Mouse (Mus musculus) heart, embryonic 16.5 days (tissue): Measurements from ENCODE around the gene Ampd2. TPM values are rescaled to one million over a fixed set of nuclear protein-coding genes. Genes with fewer than 3 reads are reported as not detected.

ENCODE experiments used
- ATAC-seq: fragments of 200-750 bp; cut with Nextera tagmentation; replicated peaks from 2 replicates; pipeline ENCODE4 v1.8.0; 2017; ENCODE audit warnings: moderate number of reproducible peaks; ENCODE audit not compliant: insufficient read depth, low FRiP score; ENCODE audit errors: extremely low read depth
- H3K27ac ChIP-seq: fragments of 300-500 bp; sonication (generic); 2 replicates; pipeline ENCODE4 v1.5.1; 2014; ENCODE audit warnings: mild to moderate bottlenecking, low read length, control low read depth, moderate library complexity
- H3K27me3 ChIP-seq: fragments of 300-500 bp; sonication (generic); 2 replicates; pipeline ENCODE4 v1.6.1; 2014; ENCODE audit warnings: low read length, mixed read lengths; ENCODE audit not compliant: control insufficient read depth, insufficient read depth
- H3K36me3 ChIP-seq: fragments of 300-500 bp; sonication (generic); 2 replicates; pipeline ENCODE4 v1.6.1; 2014; ENCODE audit not compliant: control insufficient read depth, insufficient read depth
- H3K4me1 ChIP-seq: fragments of 300-500 bp; sonication (generic); 2 replicates; pipeline ENCODE4 v1.6.1; 2014; ENCODE audit warnings: low read length, mixed read lengths; ENCODE audit not compliant: control insufficient read depth, insufficient read depth
- H3K4me2 ChIP-seq: fragments of 300-500 bp; sonication (generic); 2 replicates; pipeline ENCODE4 v1.6.1; 2014; ENCODE audit warnings: low read depth, mild to moderate bottlenecking, control low read depth, low read length
- H3K4me3 ChIP-seq: fragments of 300-500 bp; sonication (generic); 2 replicates; pipeline ENCODE4 v1.5.1; 2014; ENCODE audit warnings: mild to moderate bottlenecking, control low read depth, low read length
- H3K9ac ChIP-seq: fragments of 300-500 bp; sonication (generic); 2 replicates; pipeline ENCODE4 v1.6.1; 2014; ENCODE audit warnings: low read length, control low read depth
- H3K9me3 ChIP-seq: fragments of 300-500 bp; sonication (generic); replicated peaks from 2 replicates; pipeline ENCODE4 v1.6.1; 2016; ENCODE audit warnings: low read length; ENCODE audit not compliant: control insufficient read depth
- WGBS: fragments of 180-500 bp; shearing (Covaris S2); extraction: QIAGEN DNeasy Blood & Tissue Kit; methylation state at CpG from one replicate; pipeline ENCODE4 v1.1.7; 2014; 5-methylcytosine and 5-hydroxymethylcytosine counted together
- polyA plus RNA-seq: library from polyadenylated mRNA; unstranded; fragments of >200 nt; fragmentation: Nextera tagmentation; extraction: Ambion mirVana; gene quantifications from 2 replicates; pipeline ENCODE4 v1.2.1, GENCODE M21; 2015

Gene Ampd2
- polyA plus RNA-seq, 1 experiment from 2014 or later = 29.2 TPM

GRCm38 (mm10) chr3:108083904-108084407 lies 2.5 kb downstream of the Ampd2 start:
- Histone ChIP-seq H3K27me3 (no peaks in the 10 kb centered on the region), H3K4me2 (peak overlapping the region; percentile 97), H3K27ac (no peak overlapping the region), H3K4me1 (peaks cover 51% of the 10 kb centered on the region), H3K9ac (no peak overlapping the region), H3K4me3 (no peak overlapping the region), H3K9me3 (no peaks in the 10 kb centered on the region), H3K36me3 (peaks cover 7% of the 10 kb centered on the region)
- 61% methylated on average over 4 of the region's 4 CpGs for WGBS
- ATAC-seq = no peak

GRCm38 (mm10) chr3:108083161-108083560 lies 3.3 kb downstream of the Ampd2 start:
- H3K27ac ChIP-seq = no peak overlapping the region
- H3K4me1 ChIP-seq = peaks cover 48% of the 10 kb centered on the region
- peaks cover 13% of the 10 kb centered on the region for H3K36me3 ChIP-seq
- no peak overlapping the region for H3K4me3 ChIP-seq
- no peaks in the 10 kb centered on the region for H3K27me3 ChIP-seq
- no peak overlapping the region for H3K9ac ChIP-seq
- WGBS = 35% methylated on average over 2 of the region's 2 CpGs
- H3K4me2 ChIP-seq = no peak overlapping the region
- H3K9me3 ChIP-seq = no peaks in the 10 kb centered on the region
- ATAC-seq = no peak

- 68% methylated on average over 1 of the region's 1 CpGs for WGBS
- no peaks in the 10 kb centered on the region for H3K9me3 ChIP-seq
- H3K4me1 ChIP-seq = peaks cover 47% of the 10 kb centered on the region
- H3K9ac ChIP-seq = 0 out of 2 replicates have a peak overlapping the region, but pooled peaks have one; percentile 32
- no peaks in the 10 kb centered on the region for H3K27me3 ChIP-seq
- H3K27ac ChIP-seq = peak overlapping the region; percentile 39
- H3K36me3 ChIP-seq = peaks cover 17% of the 10 kb centered on the region
- H3K4me3 ChIP-seq = no peak overlapping the region
- no peak for ATAC-seq
- peak overlapping the region; percentile 31 for H3K4me2 ChIP-seq
Measured at GRCm38 (mm10) chr3:108082251-108082875, 4.1 kb downstream of the Ampd2 start.

- no peak for ATAC-seq
- Histone ChIP-seq H3K9ac (no peak overlapping the region), H3K27me3 (no peaks in the 10 kb centered on the region), H3K4me1 (peaks cover 41% of the 10 kb centered on the region), H3K4me3 (no peak overlapping the region), H3K27ac (peak overlapping the region; percentile 39; the same call in 1 of the 2 replicates), H3K4me2 (peak overlapping the region; percentile 31; the same call in 1 of the 2 replicates), H3K36me3 (peaks cover 22% of the 10 kb centered on the region), H3K9me3 (no peaks in the 10 kb centered on the region)
- 40% methylated on average over 4 of the region's 4 CpGs for WGBS
Measured at GRCm38 (mm10) chr3:108081681-108082080, 4.8 kb downstream of the Ampd2 start.

GRCm38 (mm10) chr3:108076836-108077235 lies 9.6 kb downstream of the Ampd2 start:
- Histone ChIP-seq H3K27ac (no peak overlapping the region), H3K4me3 (no peak overlapping the region), H3K4me1 (peaks cover 4% of the 10 kb centered on the region), H3K27me3 (no peaks in the 10 kb centered on the region), H3K4me2 (no peak overlapping the region), H3K36me3 (peaks cover 42% of the 10 kb centered on the region), H3K9ac (no peak overlapping the region), H3K9me3 (no peaks in the 10 kb centered on the region)
- 87% methylated on average over 9 of the region's 9 CpGs for WGBS
- no peak for ATAC-seq

GRCm38 (mm10) chr3:108072983-108073569 lies 13.4 kb downstream of the Ampd2 start:
- Histone ChIP-seq H3K36me3 (peaks cover 30% of the 10 kb centered on the region), H3K9me3 (no peaks in the 10 kb centered on the region)
- 76% methylated on average over 10 of the region's 10 CpGs for WGBS

GRCm38 (mm10) chr3:108070295-108071293 lies 15.9 kb downstream of the Ampd2 start:
- no peaks in the 10 kb centered on the region for H3K9me3 ChIP-seq

More at GRCm38 (mm10) chr3:108072983-108073569, 13.4 kb downstream of the Ampd2 start:
- no peak overlapping the region for H3K9ac ChIP-seq
- no peak overlapping the region for H3K27ac ChIP-seq
- H3K4me1 ChIP-seq = 0 out of 2 replicates have a peak, but pooled peaks cover 2% of the 10 kb centered on the region
- no peak for ATAC-seq
- H3K4me2 ChIP-seq = no peak overlapping the region
- no peaks in the 10 kb centered on the region for H3K27me3 ChIP-seq
- no peak overlapping the region for H3K4me3 ChIP-seq

GRCm38 (mm10) chr3:108069231-108069870 lies 17.1 kb downstream of the Ampd2 start:
- Histone ChIP-seq H3K9ac (no peak overlapping the region), H3K27me3 (no peaks in the 10 kb centered on the region), H3K9me3 (no peaks in the 10 kb centered on the region), H3K4me3 (peak overlapping the region; percentile 18), H3K4me2 (peak overlapping the region; percentile 51), H3K27ac (no peak overlapping the region), H3K4me1 (0 out of 2 replicates have a peak, but pooled peaks cover 2% of the 10 kb centered on the region), H3K36me3 (no peaks in the 10 kb centered on the region)
- no peak; the same call in 1 of the 2 replicates for ATAC-seq
- 44% methylated on average over 13 of the region's 13 CpGs for WGBS

More at GRCm38 (mm10) chr3:108070295-108071293, 15.9 kb downstream of the Ampd2 start:
- Histone ChIP-seq H3K4me1 (0 out of 2 replicates have a peak, but pooled peaks cover 2% of the 10 kb centered on the region), H3K4me2 (no peak overlapping the region), H3K27me3 (no peaks in the 10 kb centered on the region), H3K27ac (no peak overlapping the region), H3K9ac (no peak overlapping the region), H3K36me3 (peaks cover 10% of the 10 kb centered on the region; the same call in 1 of the 2 replicates), H3K4me3 (no peak overlapping the region)
- 61% methylated on average over 10 of the region's 10 CpGs for WGBS
- no peak for ATAC-seq
